Mouse (Mus musculus) midbrain, embryonic 14.5 days (tissue): Measurements from ENCODE around the gene Gm10720. TPM values are rescaled to one million over a fixed set of nuclear protein-coding genes. Genes with fewer than 3 reads are reported as not detected.
"Not testable (repeated sequence)": the region's sequence is repeated elsewhere in the genome, so short reads cannot be mapped to it uniquely, and the experiment has no call there.

ENCODE experiments used
- ATAC-seq: fragments of 200-750 bp; cut with Nextera tagmentation; 2 replicates; pipeline ENCODE4 v1.8.0; 2017; ENCODE audit warnings: moderate number of reproducible peaks, moderate library complexity; ENCODE audit not compliant: low FRiP score, low TSS enrichment
- DNase-seq: peaks from one replicate; pipeline ENCODE4 v3.0.0-alpha.2; 2015
- H3K27ac ChIP-seq: fragments of 300-500 bp; sonication (generic); replicated peaks from 2 replicates; pipeline ENCODE4 v1.5.1; 2014; ENCODE audit warnings: mild to moderate bottlenecking, low read depth, low read length, moderate library complexity
- H3K27me3 ChIP-seq: fragments of 300-500 bp; sonication (generic); 2 replicates; pipeline ENCODE4 v1.6.1; 2014; ENCODE audit warnings: low read length, control low read depth, mixed read lengths; ENCODE audit not compliant: control insufficient read depth, insufficient read depth
- H3K36me3 ChIP-seq: fragments of 300-500 bp; sonication (generic); 2 replicates; pipeline ENCODE4 v1.6.1; 2014; ENCODE audit warnings: low read length, control low read depth; ENCODE audit not compliant: control insufficient read depth, insufficient read depth
- H3K4me1 ChIP-seq: fragments of 300-500 bp; sonication (generic); 2 replicates; pipeline ENCODE4 v1.6.1; 2014; ENCODE audit warnings: mild to moderate bottlenecking, antibody characterized with exemption, low read length, control low read depth; ENCODE audit not compliant: control insufficient read depth, insufficient read depth
- H3K4me2 ChIP-seq: fragments of 300-500 bp; sonication (generic); 2 replicates; pipeline ENCODE4 v1.6.1; 2014; ENCODE audit warnings: mild to moderate bottlenecking, low read length, moderate library complexity
- H3K4me3 ChIP-seq: fragments of 300-500 bp; sonication (generic); replicated peaks from 2 replicates; pipeline ENCODE4 v1.5.1; 2014; ENCODE audit warnings: low read depth, low read length
- H3K9ac ChIP-seq: fragments of 300-500 bp; sonication (generic); replicated peaks from 2 replicates; pipeline ENCODE4 v1.6.1; 2014; ENCODE audit warnings: mild to moderate bottlenecking, low read length, moderate library complexity
- H3K9me3 ChIP-seq: fragments of 300-500 bp; sonication (generic); 2 replicates; pipeline ENCODE4 v1.6.1; 2016; ENCODE audit warnings: low read length, control low read depth, mixed read lengths; ENCODE audit not compliant: control insufficient read depth
- WGBS: fragments of 180-500 bp; shearing (Covaris S2); extraction: QIAGEN DNeasy Blood & Tissue Kit; methylation state at CpG from one replicate; pipeline ENCODE4 v1.1.7; 2014; 5-methylcytosine and 5-hydroxymethylcytosine counted together
- polyA plus RNA-seq: library from polyadenylated mRNA; unstranded; fragments of >200 nt; fragmentation: Nextera tagmentation; extraction: Ambion mirVana; gene quantifications from 2 replicates; pipeline ENCODE4 v1.2.1, GENCODE M21; 2014

Gm10720 gene
- polyA plus RNA-seq, 1 experiment from 2014 or later = not detected

DNA sequence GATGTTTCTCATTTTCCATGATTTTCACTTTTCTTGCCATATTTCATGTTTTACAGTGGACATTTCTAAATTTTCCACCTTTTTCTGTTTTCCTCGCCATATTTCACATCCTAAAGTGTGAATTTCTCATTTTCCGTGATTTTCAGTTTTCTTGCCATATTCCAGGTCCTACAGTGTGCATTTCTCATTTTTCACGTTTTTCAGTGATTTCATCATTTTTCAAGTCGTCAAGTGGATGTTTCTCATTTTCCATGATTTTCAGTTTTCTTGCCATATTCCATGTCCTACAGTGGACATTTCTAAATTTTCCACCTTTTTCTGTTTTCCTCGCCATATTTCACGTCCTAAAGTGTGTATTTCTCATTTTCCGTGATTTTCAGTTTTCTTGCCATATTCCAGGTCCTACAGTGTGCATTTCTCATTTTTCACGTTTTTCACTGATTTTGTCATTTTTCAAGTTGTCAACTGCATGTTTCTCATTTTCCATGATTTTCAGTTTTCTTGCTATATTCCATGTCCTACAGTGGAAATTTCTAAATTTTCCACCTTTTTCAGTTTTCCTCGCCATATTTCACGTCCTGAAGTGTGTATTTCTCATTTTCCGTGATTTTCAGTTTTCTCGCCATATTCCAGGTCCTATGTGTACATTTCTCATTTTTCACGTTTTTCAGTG lies 8.0 kb downstream of the Gm10720 start, which contains the start of gene Gm10718:
Gene Gm10718 (plus strand): TSS at position 236 of the 673 bp plus-strand sequence.
- not testable (repeated sequence) for H3K9me3 ChIP-seq, H3K36me3 ChIP-seq, H3K4me2 ChIP-seq, DNase-seq, H3K4me1 ChIP-seq, H3K27me3 ChIP-seq, H3K4me3 ChIP-seq, H3K9ac ChIP-seq, H3K27ac ChIP-seq, ATAC-seq
- WGBS = 74% methylated on average over 9 of the region's 13 CpGs

DNA sequence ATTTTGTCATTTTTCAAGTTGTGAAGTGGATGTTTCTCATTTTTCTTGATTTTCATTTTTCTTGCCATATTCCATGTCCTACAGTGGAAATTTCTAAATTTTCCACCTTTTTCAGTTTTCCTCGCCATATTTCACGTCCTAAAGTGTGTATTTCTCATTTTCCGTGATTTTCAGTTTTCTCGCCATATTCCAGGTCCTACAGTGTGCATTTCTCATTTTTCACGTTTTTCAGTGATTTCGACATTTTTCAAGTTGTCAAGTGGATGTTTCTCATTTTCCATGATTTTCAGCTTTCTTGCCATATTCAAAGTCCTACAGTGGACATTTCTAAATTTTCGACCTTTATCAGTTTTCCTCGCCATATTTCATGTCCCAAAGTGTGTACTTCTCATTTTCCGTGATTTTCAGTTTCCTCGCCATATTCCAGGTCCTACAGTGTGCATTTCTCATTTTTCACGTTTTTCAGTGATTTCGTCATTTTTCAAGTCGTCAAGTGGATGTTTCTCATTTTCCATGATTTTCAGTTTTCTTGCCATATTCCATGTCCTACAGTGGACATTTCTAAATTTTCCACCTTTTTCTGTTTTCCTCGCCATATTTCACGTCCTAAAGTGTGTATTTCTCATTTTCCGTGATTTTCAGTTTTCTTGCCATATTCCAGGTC lies 8.7 kb downstream of the Gm10720 start:
- not testable (repeated sequence) for H3K9ac ChIP-seq, H3K27ac ChIP-seq, ATAC-seq, DNase-seq, H3K4me2 ChIP-seq, H3K4me3 ChIP-seq, H3K9me3 ChIP-seq, H3K27me3 ChIP-seq, H3K36me3 ChIP-seq, H3K4me1 ChIP-seq
- 70% methylated on average over 16 of the region's 16 CpGs for WGBS

- H3K4me1 ChIP-seq, H3K9ac ChIP-seq, DNase-seq, H3K36me3 ChIP-seq, H3K9me3 ChIP-seq, H3K4me3 ChIP-seq, H3K27me3 ChIP-seq, H3K27ac ChIP-seq, ATAC-seq, H3K4me2 ChIP-seq: not testable (repeated sequence)
- WGBS = 78% methylated on average over 12 of the region's 12 CpGs
Measured at GRCm38 (mm10) chr9:3024912-3025467, 9.5 kb downstream of the Gm10720 start, which contains the start of gene Gm10717. TSS of gene Gm10717 (plus strand) at chr9:3025417.

DNA sequence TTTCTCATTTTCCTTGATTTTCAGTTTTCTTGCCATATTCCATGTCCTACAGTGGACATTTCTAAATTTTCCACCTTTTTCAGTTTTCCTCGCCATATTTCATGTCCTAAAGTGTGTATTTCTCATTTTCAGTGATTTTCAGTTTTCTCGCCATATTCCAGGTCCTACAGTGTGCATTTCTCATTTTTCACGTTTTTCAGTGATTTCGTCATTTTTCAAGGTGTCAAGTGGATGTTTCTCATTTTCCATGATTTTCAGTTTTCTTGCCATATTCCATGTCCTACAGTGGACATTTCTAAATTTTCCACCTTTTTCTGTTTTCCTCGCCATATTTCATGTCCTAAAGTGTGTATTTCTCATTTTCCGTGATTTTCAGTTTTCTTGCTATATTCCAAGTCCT lies 10.2 kb downstream of the Gm10720 start:
- not testable (repeated sequence) for H3K27me3 ChIP-seq, H3K9me3 ChIP-seq, H3K4me1 ChIP-seq, H3K9ac ChIP-seq, H3K4me3 ChIP-seq, H3K27ac ChIP-seq, H3K4me2 ChIP-seq, ATAC-seq, DNase-seq, H3K36me3 ChIP-seq
- 65% methylated on average over 4 of the region's 6 CpGs for WGBS

- not testable (repeated sequence) for H3K27ac ChIP-seq, H3K36me3 ChIP-seq, DNase-seq, H3K4me2 ChIP-seq, H3K4me3 ChIP-seq, ATAC-seq, H3K9ac ChIP-seq, H3K9me3 ChIP-seq, H3K4me1 ChIP-seq, H3K27me3 ChIP-seq
- WGBS = 74% methylated on average over 5 of the region's 5 CpGs
Measured at GRCm38 (mm10) chr9:3026136-3026535, 10.7 kb downstream of the Gm10720 start.

GRCm38 (mm10) chr9:3026741-3027140 lies 11.3 kb downstream of the Gm10720 start:
- DNase-seq, H3K9me3 ChIP-seq, H3K36me3 ChIP-seq, H3K4me1 ChIP-seq, H3K9ac ChIP-seq, H3K4me3 ChIP-seq, H3K4me2 ChIP-seq, H3K27me3 ChIP-seq, H3K27ac ChIP-seq, ATAC-seq: not testable (repeated sequence)
- 68% methylated on average over 9 of the region's 9 CpGs for WGBS

DNA sequence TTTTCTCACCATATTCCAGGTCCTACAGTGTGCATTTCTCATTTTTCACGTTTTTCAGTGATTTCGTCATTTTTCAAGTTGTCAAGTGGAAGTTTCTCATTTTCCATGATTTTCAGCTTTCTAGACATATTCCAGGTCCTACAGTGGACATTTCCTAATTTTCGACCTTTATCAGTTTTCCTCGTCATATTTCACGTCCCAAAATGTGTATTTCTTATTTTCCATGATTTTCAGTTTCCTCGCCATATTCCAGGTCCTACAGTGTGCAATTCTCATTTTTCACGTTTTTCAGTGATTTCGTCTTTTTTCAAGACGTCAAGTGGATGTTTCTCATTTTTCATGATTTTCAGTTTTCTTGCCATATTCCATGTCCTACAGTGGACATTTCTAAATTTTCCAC lies 11.7 kb downstream of the Gm10720 start:
- not testable (repeated sequence) for H3K4me1 ChIP-seq

GRCm38 (mm10) chr9:3029276-3030000 lies 14.0 kb downstream of the Gm10720 start:
- ATAC-seq, H3K9ac ChIP-seq, H3K27ac ChIP-seq, H3K4me1 ChIP-seq, H3K4me3 ChIP-seq, H3K27me3 ChIP-seq, H3K4me2 ChIP-seq, DNase-seq, H3K36me3 ChIP-seq, H3K9me3 ChIP-seq: not testable (repeated sequence)
- 67% methylated on average over 12 of the region's 16 CpGs for WGBS

More for the DNA sequence above, 11.7 kb downstream of the Gm10720 start:
- not testable (repeated sequence) for H3K9ac ChIP-seq, H3K27me3 ChIP-seq, ATAC-seq, H3K4me2 ChIP-seq, H3K27ac ChIP-seq, H3K36me3 ChIP-seq, H3K4me3 ChIP-seq, H3K9me3 ChIP-seq
- DNase-seq = peak; percentile 35
- WGBS = 76% methylated on average over 9 of the region's 9 CpGs
